Mouse (Mus musculus): ENCODE measurements around the gene Lyzl4.

DNA sequence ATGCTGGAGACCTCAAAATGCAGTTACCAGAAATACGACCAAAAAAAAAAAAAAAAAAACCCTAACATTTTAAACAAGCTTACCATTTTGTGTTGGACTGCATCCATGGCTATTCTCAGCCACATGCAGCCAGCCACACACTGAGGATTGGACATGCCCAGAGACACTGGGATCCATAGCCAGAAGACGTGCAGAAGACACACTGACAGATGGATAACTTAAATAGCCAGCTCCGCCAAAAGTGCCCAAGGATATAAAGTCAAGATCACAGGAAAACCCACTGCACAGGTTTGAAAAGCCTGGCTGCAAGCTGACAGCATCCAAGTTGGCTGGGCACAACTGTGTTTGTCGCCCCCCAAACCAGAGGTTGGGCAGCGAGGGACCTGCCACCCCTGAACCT lies 22.2 kb upstream of the Lyzl4 start:
- TF ChIP-seq CTCF (IDR thresholded peaks at IDR 0.05; ENCODE audit: extremely low read depth, insufficient read length, insufficient replicate concordance, low read depth, low read length) (no peak), POLR2A (IDR thresholded peaks at IDR 0.05; ENCODE audit: low read depth, low read length) (no peak)
